Mouse (Mus musculus) mammary gland, adult 2 months (tissue): ENCODE results near the gene Ascl5. TPM values are rescaled to one million over a fixed set of nuclear protein-coding genes. Genes with fewer than 3 reads are reported as not detected.

Experiments used
- polyA plus RNA-seq: library from polyadenylated mRNA; depleted of rRNA; stranded (reverse); fragments of >200 nt; gene quantifications from 2 replicates; pipeline ENCODE4 v1.2.3, GENCODE M21; 2012; ENCODE audit warnings: low replicate concordance; rRNA removed

Gene Ascl5
- polyA plus RNA-seq: not detected in 2 replicates

DNA sequence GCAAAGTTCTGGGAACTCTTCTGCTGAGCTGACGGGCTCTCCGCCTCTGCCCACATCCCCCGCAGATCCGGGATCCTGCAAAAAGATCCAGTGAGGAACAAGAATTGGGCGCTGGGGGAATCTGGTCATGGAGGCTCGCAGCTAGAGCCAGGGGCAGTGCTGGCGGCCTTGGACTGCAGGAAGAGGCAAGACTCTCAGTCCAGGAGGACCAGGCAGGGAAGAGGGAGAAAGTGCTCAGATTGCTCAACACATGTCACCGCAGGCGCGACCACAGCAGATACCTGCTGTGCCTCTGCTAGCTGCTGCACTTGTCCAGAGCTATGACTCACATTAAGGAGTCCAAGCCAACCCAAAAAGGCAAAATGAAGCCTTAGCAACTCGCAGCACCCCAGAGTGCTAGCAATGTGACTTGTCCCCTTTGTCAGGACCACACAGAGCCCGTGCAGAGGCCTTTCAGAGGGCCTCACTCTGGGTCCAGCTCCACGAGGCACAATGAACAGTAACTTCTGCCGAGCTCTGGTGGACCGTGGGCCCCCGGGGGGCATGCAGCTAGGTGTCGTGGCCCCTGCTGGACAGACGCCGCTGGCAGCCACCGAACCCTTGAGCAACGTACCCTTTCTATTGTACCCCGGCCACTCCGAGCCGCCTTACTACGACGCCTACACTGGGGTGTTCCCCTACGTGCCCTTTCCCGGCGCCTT is at the start of gene Ascl5:
Gene Ascl5 (plus strand): TSS at position 493 of the 701 bp plus-strand sequence.

GRCm38 (mm10) chr1:136006292-136006748 is 44.3 kb upstream of the Ascl5 start, which contains the start of gene Igfn1:
Gene Igfn1 (minus strand): TSS chr1:136006342.

DNA sequence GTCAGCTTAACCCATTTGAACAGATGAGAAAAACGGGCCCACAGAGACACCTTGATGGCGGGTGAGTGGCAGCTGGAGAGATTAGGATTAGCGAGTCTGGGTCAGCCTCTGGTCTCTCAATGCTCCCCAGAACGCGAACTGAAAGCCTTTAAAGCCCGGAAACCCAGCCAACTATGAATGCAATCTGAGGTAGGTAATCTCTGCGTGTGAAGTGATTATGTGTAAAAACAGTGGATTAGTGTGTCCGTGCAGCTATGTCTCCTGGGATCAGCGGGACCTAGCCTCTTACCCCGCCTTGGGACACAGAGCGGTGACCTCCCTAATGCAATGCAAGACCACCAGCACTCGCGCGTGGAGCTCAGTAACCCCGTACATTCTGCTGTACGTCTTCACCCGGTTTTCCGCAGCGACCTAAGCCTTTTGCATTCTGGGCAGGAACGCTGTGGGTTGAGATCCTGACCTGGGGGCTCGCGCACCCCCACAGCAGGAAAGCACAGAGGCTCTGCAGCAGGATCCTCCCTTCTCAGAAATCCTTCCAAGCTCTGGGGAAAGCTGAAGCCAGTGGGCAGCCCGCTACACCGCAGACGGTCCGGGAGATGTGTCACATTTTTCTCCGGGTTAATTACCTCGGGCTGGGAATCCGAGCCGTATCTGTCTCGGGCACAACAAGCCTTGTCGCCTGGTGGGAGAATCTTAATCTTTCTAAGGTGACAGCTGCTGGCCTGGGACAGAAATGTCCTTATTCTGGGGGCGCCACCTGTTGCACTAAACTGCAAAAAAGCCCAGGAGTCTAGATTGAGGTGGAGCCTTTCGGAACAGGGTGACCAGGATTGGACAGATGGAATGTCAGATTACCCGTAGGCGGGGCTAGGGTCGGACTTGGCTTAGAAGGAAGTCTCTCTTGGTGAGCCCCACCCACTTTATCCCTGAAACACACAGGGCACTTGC is 43.1 kb upstream of the Ascl5 start, which contains the start of gene Tmem9:
Gene Tmem9 (plus strand): TSS at position 940 of the 948 bp plus-strand sequence.

GRCm38 (mm10) chr1:136052547-136052946 is 1.9 kb downstream of the Ascl5 start, which contains the start of gene Cacna1s:
Gene Cacna1s (plus strand): TSS chr1:136052750.

Other genes starting within 250 kb of the Ascl5 start
- gene Lad1, start 232.2 kb upstream of the Ascl5 start, polyA plus RNA-seq: 28.3 and 37.5 TPM in 2 replicates
- gene Tnnt2, start 214.4 kb upstream of the Ascl5 start, polyA plus RNA-seq: 0.39 and 1.3 TPM in 2 replicates
- gene Pkp1, start 131.6 kb upstream of the Ascl5 start, polyA plus RNA-seq: 12.8 and 22.6 TPM in 2 replicates
- gene Igfn1, start 44.5 kb upstream of the Ascl5 start, polyA plus RNA-seq: 0.26 TPM in 1 of 2 replicates, not detected in the other
- gene Tmem9, start 42.7 kb upstream of the Ascl5 start, polyA plus RNA-seq: 69.1 and 86.3 TPM in 2 replicates
- gene Cacna1s, start 1.9 kb downstream of the Ascl5 start, polyA plus RNA-seq: 0.96 and 107 TPM in 2 replicates
- 31.1 and 60.4 TPM in 2 replicates for gene Kif21b, start 80.6 kb downstream of the Ascl5 start, polyA plus RNA-seq
- not detected in 2 replicates for gene Mroh3, start 162.0 kb downstream of the Ascl5 start, polyA plus RNA-seq
- 3.4 and 4.7 TPM in 2 replicates for gene Inava, start 183.5 kb downstream of the Ascl5 start, polyA plus RNA-seq
- 0.26 and 1.9 TPM in 2 replicates for gene Gpr25, start 210.1 kb downstream of the Ascl5 start, polyA plus RNA-seq